Mouse (Mus musculus) thymus, adult 2 months (tissue): Measurements from ENCODE around the gene Sept8.

Source experiments
- CTCF ChIP-seq: fragments of 200-500 bp; IDR thresholded peaks from 2 replicates; pipeline ENCODE4 v1.5.1; 2012; ENCODE audit warnings: mild to moderate bottlenecking, control low read depth, low read length, moderate library complexity, borderline replicate concordance; ENCODE audit not compliant: control insufficient read depth, poor library complexity, insufficient read depth; ENCODE audit errors: extremely low read depth
- POLR2A ChIP-seq: fragments of 200-500 bp; IDR thresholded peaks from 2 replicates; pipeline ENCODE4 v1.6.1; 2012; ENCODE audit warnings: mild to moderate bottlenecking, low read length, control low read depth, moderate library complexity; ENCODE audit not compliant: control insufficient read depth, poor library complexity, insufficient read depth; ENCODE audit errors: extremely low read depth

- TF ChIP-seq CTCF (no peak), POLR2A (no peak)
Measured at GRCm38 (mm10) chr11:53481088-53481730, 37.8 kb upstream of the Sept8 start.
